Mouse (Mus musculus) neural tube, embryonic 12.5 days (tissue): ENCODE measurements at regions not wholly inside any gene's neighbourhood (a gene's known extent, or its start where the extent isn't known, plus 50 kb on each side); places are given as distances from the start of the nearest gene placed in this dataset.

Source experiments
- ATAC-seq: fragments of 200-750 bp; cut with Nextera tagmentation; 2 replicates; pipeline ENCODE4 v1.8.0; 2017; ENCODE audit warnings: low read depth, mild to moderate bottlenecking, moderate TSS enrichment, moderate library complexity; ENCODE audit not compliant: low FRiP score
- H3K27ac ChIP-seq: fragments of 300-500 bp; sonication (generic); 2 replicates; pipeline ENCODE4 v1.5.1; 2016
- H3K27me3 ChIP-seq: fragments of 300-500 bp; sonication (generic); replicated peaks from 2 replicates; pipeline ENCODE4 v1.6.1; 2016; ENCODE audit warnings: mild to moderate bottlenecking
- H3K36me3 ChIP-seq: fragments of 300-500 bp; sonication (generic); 2 replicates; pipeline ENCODE4 v1.6.1; 2016; ENCODE audit warnings: mild to moderate bottlenecking
- H3K4me1 ChIP-seq: fragments of 300-500 bp; sonication (generic); 2 replicates; pipeline ENCODE4 v1.6.1; 2016
- H3K4me2 ChIP-seq: fragments of 300-500 bp; sonication (generic); replicated peaks from 2 replicates; pipeline ENCODE4 v1.6.1; 2016; ENCODE audit warnings: mild to moderate bottlenecking
- H3K4me3 ChIP-seq: fragments of 300-500 bp; sonication (generic); 2 replicates; pipeline ENCODE4 v1.5.1; 2016
- H3K9ac ChIP-seq: fragments of 300-500 bp; sonication (generic); 2 replicates; pipeline ENCODE4 v1.6.1; 2016; ENCODE audit warnings: mild to moderate bottlenecking
- H3K9me3 ChIP-seq: fragments of 300-500 bp; sonication (generic); 2 replicates; pipeline ENCODE4 v1.6.1; 2016; ENCODE audit warnings: mild to moderate bottlenecking
- WGBS: fragments of 180-500 bp; shearing (Covaris S2); methylation state at CpG from one replicate; pipeline ENCODE4 v1.1.7; 2016; 5-methylcytosine and 5-hydroxymethylcytosine counted together

GRCm38 (mm10) chr10:56708886-56709285 lies 331.8 kb downstream of the Gja1 start:
- Histone ChIP-seq H3K4me2 (no peak overlapping the region), H3K27ac (no peak overlapping the region), H3K4me1 (0 out of 2 replicates have a peak, but pooled peaks cover 8% of the 10 kb centered on the region), H3K27me3 (no peaks in the 10 kb centered on the region), H3K4me3 (no peak overlapping the region), H3K36me3 (no peaks in the 10 kb centered on the region), H3K9ac (no peak overlapping the region), H3K9me3 (no peaks in the 10 kb centered on the region)
- 79% methylated on average over 1 of the region's 1 CpGs for WGBS
- no peak for ATAC-seq

GRCm38 (mm10) chr10:56712611-56713105 lies 335.5 kb downstream of the Gja1 start:
- no peak overlapping the region for H3K4me2 ChIP-seq
- no peaks in the 10 kb centered on the region for H3K9me3 ChIP-seq
- no peaks in the 10 kb centered on the region for H3K27me3 ChIP-seq
- H3K4me3 ChIP-seq, result no peak overlapping the region
- no peak overlapping the region for H3K9ac ChIP-seq
- no peak overlapping the region for H3K27ac ChIP-seq
- 40% methylated on average over 7 of the region's 7 CpGs for WGBS
- peak; percentile 75 for ATAC-seq
- H3K4me1 ChIP-seq, result 0 out of 2 replicates have a peak, but pooled peaks cover 8% of the 10 kb centered on the region
- H3K36me3 ChIP-seq, result no peaks in the 10 kb centered on the region

- no peak overlapping the region for H3K4me3 ChIP-seq
- no peaks in the 10 kb centered on the region for H3K36me3 ChIP-seq
- no peaks in the 10 kb centered on the region for H3K4me1 ChIP-seq
- ATAC-seq, result no peak
- H3K9ac ChIP-seq, result no peak overlapping the region
- no peaks in the 10 kb centered on the region for H3K9me3 ChIP-seq
- no peak overlapping the region for H3K4me2 ChIP-seq
- no peak overlapping the region for H3K27ac ChIP-seq
- no peaks in the 10 kb centered on the region for H3K27me3 ChIP-seq
Observed at GRCm38 (mm10) chr10:56737073-56737472, 359.9 kb downstream of the Gja1 start.

DNA sequence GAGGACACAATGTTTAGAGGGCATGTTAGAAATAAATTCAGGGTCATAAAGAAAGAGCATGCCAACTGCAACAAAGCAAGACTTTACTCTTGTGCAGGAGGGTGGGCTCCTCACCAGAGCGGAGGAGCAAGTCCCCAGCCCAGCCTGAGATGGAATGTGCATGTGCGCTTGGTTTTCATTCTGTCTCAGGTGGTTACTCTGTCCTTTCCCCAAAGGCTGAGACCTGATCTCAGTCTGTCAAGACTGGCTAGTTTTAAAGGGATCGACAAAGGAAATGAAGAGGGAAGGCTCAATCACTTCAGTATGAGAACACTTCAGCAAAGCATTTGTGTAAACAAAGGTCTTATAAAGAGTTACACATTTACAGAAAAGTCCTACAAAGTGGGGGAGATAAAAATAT lies 362.5 kb downstream of the Gja1 start:
- H3K27ac ChIP-seq, result no peak overlapping the region
- H3K4me1 ChIP-seq, result no peaks in the 10 kb centered on the region
- no peak overlapping the region for H3K4me2 ChIP-seq
- H3K9ac ChIP-seq, result no peak overlapping the region
- no peaks in the 10 kb centered on the region for H3K9me3 ChIP-seq
- ATAC-seq, result no peak
- WGBS, result 90% methylated on average over 3 of the region's 3 CpGs
- no peak overlapping the region for H3K4me3 ChIP-seq
- no peaks in the 10 kb centered on the region for H3K36me3 ChIP-seq
- no peaks in the 10 kb centered on the region for H3K27me3 ChIP-seq

GRCm38 (mm10) chr10:56752134-56752533 lies 375.0 kb downstream of the Gja1 start:
- peak; percentile 57; the same call in 1 of the 2 replicates for ATAC-seq

GRCm38 (mm10) chr10:56753576-56753975 lies 376.4 kb downstream of the Gja1 start:
- no peak for ATAC-seq
- no peaks in the 10 kb centered on the region for H3K9me3 ChIP-seq
- no peaks in the 10 kb centered on the region for H3K27me3 ChIP-seq
- no peaks in the 10 kb centered on the region for H3K36me3 ChIP-seq
- 41% methylated on average over 2 of the region's 2 CpGs for WGBS
- no peak overlapping the region for H3K9ac ChIP-seq
- no peak overlapping the region for H3K4me2 ChIP-seq
- no peaks in the 10 kb centered on the region for H3K4me1 ChIP-seq
- H3K4me3 ChIP-seq, result no peak overlapping the region
- no peak overlapping the region for H3K27ac ChIP-seq

More at GRCm38 (mm10) chr10:56752134-56752533, 375.0 kb downstream of the Gja1 start:
- WGBS, result 17% methylated on average over 2 of the region's 2 CpGs
- Histone ChIP-seq H3K27ac (no peak overlapping the region), H3K9ac (no peak overlapping the region), H3K4me1 (no peaks in the 10 kb centered on the region), H3K27me3 (no peaks in the 10 kb centered on the region), H3K4me2 (no peak overlapping the region), H3K4me3 (no peak overlapping the region), H3K36me3 (no peaks in the 10 kb centered on the region), H3K9me3 (no peaks in the 10 kb centered on the region)

- Histone ChIP-seq H3K4me2 (no peak overlapping the region), H3K9me3 (no peaks in the 10 kb centered on the region)
- 67% methylated on average over 11 of the region's 11 CpGs for WGBS
Observed at GRCm38 (mm10) chr10:56754546-56755175, 377.5 kb downstream of the Gja1 start.

GRCm38 (mm10) chr10:56770629-56771028 lies 393.5 kb downstream of the Gja1 start:
- Histone ChIP-seq H3K4me1 (no peaks in the 10 kb centered on the region), H3K9ac (no peak overlapping the region), H3K4me3 (no peak overlapping the region), H3K36me3 (no peaks in the 10 kb centered on the region), H3K27me3 (no peaks in the 10 kb centered on the region), H3K4me2 (no peak overlapping the region), H3K27ac (no peak overlapping the region), H3K9me3 (no peaks in the 10 kb centered on the region)
- no peak for ATAC-seq
- WGBS, result 78% methylated on average over 4 of the region's 4 CpGs

More at GRCm38 (mm10) chr10:56754546-56755175, 377.5 kb downstream of the Gja1 start:
- H3K27me3 ChIP-seq, result no peaks in the 10 kb centered on the region
- H3K36me3 ChIP-seq, result no peaks in the 10 kb centered on the region
- no peak overlapping the region for H3K27ac ChIP-seq
- ATAC-seq, result no peak
- H3K9ac ChIP-seq, result no peak overlapping the region
- no peaks in the 10 kb centered on the region for H3K4me1 ChIP-seq
- H3K4me3 ChIP-seq, result no peak overlapping the region

DNA sequence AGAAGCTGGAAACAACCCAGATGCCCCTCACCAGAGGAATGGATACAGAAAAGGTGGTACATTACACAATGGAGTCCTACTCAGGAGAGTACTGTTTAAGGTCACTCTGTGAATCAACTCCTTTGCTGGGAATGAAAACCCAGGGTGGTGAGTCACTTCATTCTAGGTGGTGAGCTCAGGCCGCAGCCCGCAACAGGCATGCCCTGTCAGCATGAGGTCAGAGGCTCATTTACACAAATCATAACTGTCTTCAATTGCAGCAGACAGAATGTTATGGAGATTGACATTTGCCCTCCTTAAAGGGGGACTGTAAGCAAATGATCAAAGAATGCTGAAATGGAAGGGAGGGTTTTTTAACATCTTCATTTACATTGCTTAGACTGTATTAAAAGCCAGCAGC lies 405.1 kb downstream of the Gja1 start:
- no peak overlapping the region for H3K4me3 ChIP-seq

DNA sequence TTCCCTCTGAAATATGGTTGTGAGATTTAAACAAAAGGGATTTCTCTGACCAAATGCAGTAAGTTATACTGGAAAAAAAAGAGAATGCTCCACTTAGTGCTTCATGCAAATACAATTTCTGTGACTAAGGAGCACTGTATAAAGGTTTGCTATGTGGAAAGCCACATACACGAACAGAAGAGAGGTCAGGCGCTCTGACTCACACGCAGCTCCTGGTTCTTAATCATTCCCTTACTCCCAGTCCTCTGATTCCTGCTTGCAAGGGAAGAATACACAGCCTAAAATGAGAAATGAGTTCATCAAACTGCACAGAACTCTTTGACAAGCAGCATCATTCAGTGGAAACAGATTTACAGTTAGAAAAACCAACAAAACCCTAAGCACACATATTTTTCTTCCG lies 406.8 kb downstream of the Gja1 start:
- ATAC-seq, result no peak
- Histone ChIP-seq H3K4me3 (no peak overlapping the region), H3K9ac (no peak overlapping the region), H3K27me3 (no peaks in the 10 kb centered on the region), H3K9me3 (no peaks in the 10 kb centered on the region), H3K27ac (no peak overlapping the region), H3K36me3 (no peaks in the 10 kb centered on the region), H3K4me1 (no peaks in the 10 kb centered on the region), H3K4me2 (no peak overlapping the region)
- 86% methylated on average over 4 of the region's 4 CpGs for WGBS

More for the DNA sequence above, 405.1 kb downstream of the Gja1 start:
- WGBS, result 79% methylated on average over 2 of the region's 2 CpGs
- Histone ChIP-seq H3K27me3 (no peaks in the 10 kb centered on the region), H3K27ac (no peak overlapping the region), H3K9me3 (no peaks in the 10 kb centered on the region), H3K4me1 (no peaks in the 10 kb centered on the region), H3K4me2 (no peak overlapping the region), H3K36me3 (no peaks in the 10 kb centered on the region), H3K9ac (no peak overlapping the region)
- ATAC-seq, result no peak

DNA sequence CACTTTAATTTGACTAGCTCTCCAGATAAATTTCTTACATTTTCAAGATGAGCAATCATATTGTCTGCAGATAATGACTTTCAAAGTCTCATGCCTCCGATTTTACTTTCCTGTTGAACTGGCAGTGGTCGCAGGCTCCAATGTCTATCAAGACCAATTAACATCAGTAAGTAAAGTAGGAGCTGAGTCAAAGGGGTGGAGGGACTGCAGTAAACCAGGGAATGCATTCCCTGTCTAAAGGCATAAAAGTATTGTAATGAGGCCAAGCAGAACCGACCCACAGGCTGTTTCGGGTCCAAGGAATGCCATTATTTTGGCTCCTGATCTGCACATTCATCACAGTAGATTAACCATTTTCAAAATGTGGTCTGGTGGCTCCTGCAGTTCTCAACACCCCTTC lies 411.0 kb downstream of the Gja1 start:
- Histone ChIP-seq H3K4me2 (no peak overlapping the region), H3K4me3 (no peak overlapping the region), H3K9ac (no peak overlapping the region), H3K27me3 (no peaks in the 10 kb centered on the region), H3K27ac (no peak overlapping the region), H3K36me3 (no peaks in the 10 kb centered on the region), H3K4me1 (no peaks in the 10 kb centered on the region), H3K9me3 (no peaks in the 10 kb centered on the region)
- ATAC-seq, result no peak
- WGBS, result 73% methylated on average over 4 of the region's 4 CpGs

GRCm38 (mm10) chr10:56793074-56793473 lies 415.9 kb downstream of the Gja1 start:
- Histone ChIP-seq H3K36me3 (no peaks in the 10 kb centered on the region), H3K27me3 (no peaks in the 10 kb centered on the region), H3K27ac (no peak overlapping the region), H3K4me2 (no peak overlapping the region), H3K4me3 (no peak overlapping the region), H3K9ac (no peak overlapping the region), H3K4me1 (no peaks in the 10 kb centered on the region; the same call in 1 of the 2 replicates), H3K9me3 (no peaks in the 10 kb centered on the region)
- no peak for ATAC-seq
- WGBS, result 49% methylated on average over 8 of the region's 8 CpGs

GRCm38 (mm10) chr10:56795396-56795795 lies 418.3 kb downstream of the Gja1 start:
- Histone ChIP-seq H3K27ac (no peak overlapping the region), H3K36me3 (no peaks in the 10 kb centered on the region), H3K27me3 (no peaks in the 10 kb centered on the region), H3K9me3 (no peaks in the 10 kb centered on the region), H3K4me3 (no peak overlapping the region), H3K4me1 (no peaks in the 10 kb centered on the region; the same call in 1 of the 2 replicates), H3K4me2 (no peak overlapping the region), H3K9ac (no peak overlapping the region)
- no peak for ATAC-seq
- WGBS, result 22% methylated on average over 3 of the region's 3 CpGs
